Mouse (Mus musculus): ENCODE results near the gene Elmsan1.
"Not testable (repeated sequence)": the region's sequence is repeated elsewhere in the genome, so short reads cannot be mapped to it uniquely, and the experiment has no call there.

Gene Elmsan1

DNA sequence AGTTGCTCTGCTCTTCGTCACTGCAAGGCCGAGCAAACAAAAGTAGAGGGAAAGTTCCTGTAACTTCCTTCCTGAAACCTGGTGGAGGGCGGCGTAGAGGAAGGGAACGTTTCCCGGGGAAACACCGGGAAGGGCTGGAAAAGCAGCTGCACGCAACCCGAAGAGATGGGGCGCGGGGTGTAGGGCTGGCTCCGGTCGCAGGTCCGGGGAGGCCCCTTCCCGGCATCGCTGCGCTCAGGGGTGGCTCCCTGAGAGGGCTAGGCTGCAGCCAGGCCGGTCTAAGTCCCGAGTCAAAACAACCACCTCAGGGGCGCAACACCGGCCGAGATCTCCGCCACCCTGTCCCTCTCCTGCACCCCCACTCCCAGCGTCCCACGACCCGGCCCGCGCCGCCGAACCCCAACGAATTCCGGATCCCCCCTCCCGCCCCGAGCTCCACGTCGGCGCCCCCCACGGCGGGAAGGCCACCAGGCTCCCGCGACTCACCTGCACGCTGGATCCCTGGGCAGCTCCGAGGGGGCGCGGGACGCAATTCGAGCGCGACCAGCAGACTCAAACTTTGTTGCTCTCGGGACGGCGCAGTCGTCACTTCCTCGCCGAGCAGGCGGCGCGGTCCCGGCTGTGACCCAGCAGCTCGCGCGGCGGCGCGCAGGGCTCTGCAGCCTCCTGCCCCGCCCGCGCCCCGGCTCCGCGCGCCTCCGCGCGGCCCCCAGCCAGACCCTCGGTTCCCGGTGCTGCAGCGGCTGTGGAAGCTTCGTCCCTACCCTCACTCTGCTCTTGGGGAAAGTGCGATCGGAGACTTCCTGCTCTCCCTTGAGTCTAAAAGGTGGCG is at the start of gene Elmsan1:
Elmsan1 (minus strand) TSS at position 593 of the 832 bp plus-strand sequence.
- DNase-seq (ENCODE audit: low spot score in 2 of 2): peak in 1 of 2 experiments; percentile 64

DNA sequence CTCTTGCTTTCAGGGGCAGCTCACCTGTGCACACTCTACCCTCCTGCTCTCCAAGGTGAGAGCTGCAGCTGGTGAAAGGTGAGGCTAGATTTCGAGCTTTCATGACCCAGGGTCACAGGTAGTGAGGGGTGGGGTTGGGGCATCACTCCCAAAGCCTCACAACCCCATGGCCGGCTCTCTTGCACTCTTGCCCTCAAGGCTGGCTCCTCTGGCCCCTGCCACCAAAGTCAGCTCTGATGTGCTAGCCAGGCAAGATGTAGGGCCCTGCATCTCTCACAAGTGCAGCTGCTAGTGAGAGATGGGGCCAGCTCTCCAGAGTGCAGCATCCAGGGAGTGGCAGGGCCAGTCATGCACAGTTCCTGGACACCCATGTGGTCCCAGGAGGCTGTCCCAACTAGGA is 48.6 kb upstream of the Elmsan1 start:
- no peak for DNase-seq (ENCODE audit: low spot score in 2 of 2)

DNA sequence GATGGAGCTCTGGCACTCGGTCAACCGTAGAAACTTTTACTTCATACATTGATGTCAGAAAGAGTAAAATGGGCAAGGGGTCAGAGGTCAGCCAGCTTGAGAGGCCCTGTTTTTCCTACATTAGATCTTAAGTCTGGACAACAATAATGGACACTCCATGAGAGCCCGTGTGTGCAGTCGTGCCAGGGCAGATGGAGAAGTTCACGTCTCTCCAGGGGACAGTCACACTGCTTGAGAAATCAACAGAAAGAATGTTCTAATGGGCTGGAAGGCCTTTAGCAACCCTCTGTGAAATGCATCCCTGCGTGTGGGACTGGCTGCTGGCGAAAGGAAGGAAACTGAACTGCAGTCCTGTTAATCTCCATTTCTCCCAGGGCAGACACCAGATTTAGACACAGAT is 41.7 kb upstream of the Elmsan1 start:
- no peak for DNase-seq (ENCODE audit: low spot score in 2 of 2)

DNA sequence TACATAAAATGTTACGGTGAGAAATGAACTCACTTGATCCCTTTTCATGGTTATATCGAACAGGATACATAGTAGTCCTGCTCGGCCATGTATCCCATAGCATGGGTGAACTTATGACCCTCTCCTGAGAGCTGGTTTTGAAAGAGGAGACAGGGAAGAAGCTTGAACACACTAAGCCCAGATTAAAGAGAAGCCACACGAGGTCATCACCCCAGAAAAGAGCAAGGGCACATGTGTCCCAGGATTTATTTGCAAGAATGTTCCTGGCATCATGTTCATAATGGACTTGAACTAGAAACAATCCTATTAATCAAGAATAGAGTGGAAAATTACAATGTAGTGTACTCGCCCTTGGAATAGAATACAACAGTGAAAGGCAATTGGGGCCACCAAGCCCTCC is 36.2 kb upstream of the Elmsan1 start:
- no peak for DNase-seq (ENCODE audit: low spot score in 2 of 2)

DNA sequence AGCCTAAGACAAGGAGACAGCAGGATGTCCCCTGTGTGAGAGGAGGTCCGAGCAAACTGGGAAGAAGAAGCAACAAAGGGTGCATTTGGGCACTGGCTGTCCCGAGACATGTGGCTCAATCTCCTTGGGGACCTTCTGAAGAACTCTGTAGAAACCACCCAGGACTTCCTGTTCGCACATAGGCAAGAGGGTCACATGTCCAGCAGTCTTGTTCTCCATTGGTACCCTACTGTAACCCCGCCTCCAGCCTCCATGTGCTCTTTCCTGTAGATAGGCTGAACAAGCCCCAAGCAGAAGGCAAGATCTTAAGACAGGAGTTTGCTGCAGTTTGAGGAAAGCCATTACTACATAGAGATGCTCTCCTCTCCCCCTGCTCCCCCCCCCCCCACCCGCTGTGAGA is 34.1 kb upstream of the Elmsan1 start:
- no peak for DNase-seq (ENCODE audit: low spot score in 2 of 2)

DNA sequence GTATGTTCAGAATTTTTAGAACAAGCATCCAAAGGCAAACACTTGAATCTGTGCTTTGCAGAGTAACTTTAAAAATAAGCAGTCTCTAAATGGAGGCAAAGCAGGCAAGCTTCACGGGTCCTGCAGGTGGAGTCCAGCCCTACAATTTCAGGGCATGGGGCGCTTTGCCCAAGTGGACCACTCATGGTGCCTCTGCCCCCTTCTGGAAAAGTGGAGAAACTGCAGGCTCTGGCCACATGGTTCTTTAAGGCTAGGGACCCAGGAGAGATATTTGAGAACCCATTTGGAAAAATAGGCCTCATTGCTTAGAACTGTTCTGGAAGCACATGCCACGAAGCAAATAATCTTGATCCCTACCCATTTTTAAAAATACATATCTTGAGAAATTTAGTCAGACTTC is 30.5 kb upstream of the Elmsan1 start:
- DNase-seq (ENCODE audit: low spot score in 2 of 2): peak; percentile 32 to 59

DNA sequence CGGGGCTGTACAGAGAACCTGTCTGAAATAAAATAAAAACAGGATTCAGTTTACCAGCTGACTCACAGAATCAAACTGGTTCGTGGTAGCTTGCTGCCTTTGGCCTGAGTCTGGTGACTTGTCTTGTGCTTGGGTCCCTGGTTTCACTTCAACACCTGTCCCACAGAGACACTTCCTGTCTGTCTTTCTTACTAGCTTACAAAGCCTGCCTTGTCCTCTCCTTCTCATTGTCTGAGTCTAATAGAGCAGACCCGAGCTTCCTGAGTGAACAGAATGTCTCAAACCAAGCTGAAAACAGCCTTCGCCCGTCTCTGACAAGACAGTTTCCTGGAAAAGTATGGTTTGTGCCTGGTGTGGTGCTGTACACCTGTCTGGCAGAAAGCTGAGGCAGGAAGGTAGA is 27.0 kb upstream of the Elmsan1 start:
- no peak for DNase-seq (ENCODE audit: low spot score in 2 of 2)

DNA sequence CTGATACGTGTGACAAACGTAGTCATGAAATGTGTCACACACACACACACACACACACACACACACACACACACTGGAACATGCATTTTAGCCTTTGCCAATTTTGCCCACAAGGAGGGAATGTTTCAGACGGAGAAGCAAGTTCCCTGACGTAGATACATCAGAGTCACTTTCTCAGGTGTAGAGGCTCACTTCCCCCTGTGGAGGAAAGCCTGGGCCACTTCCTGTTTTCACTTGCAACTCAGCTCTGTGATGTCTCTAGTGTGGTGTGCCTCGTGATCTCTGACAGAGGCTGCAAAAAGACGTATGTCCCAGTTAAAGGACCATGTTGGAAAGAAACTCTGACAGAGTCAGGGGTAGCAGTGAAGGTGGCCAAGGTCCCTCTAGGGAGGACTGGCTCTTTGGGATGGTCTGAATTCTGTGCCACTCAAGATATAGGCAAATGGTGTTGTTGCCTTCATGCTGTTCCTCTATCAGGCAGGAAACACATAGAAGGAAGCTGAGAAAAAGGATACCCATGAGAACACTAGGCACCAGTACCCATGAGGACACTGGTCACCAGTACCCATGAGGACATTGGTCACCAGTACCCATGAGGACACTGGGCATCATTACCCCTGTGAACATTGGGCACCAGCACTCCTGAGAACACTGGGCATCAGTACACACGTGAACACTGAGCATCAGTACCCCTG is 24.5 kb upstream of the Elmsan1 start:
- no peak for DNase-seq (ENCODE audit: low spot score in 2 of 2)

DNA sequence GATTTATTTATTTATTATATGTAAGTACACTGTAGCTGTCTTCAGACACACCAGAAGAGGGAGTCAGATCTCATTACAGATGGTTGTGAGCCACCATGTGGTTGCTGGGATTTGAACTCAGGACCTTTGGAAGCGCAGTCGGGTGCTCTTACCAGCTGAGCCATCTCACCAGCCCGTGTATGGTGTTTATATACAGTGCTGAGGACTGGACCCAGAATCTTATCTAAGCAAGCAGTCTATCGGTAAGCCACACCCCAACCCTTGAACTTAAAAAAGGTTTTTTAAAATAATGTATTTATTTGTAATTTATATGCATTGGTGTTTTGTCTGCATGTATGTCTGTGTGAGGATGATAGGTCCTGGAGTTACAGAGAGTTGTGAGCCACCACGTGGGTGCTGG is 18.4 kb upstream of the Elmsan1 start:
- not testable (repeated sequence) for DNase-seq (ENCODE audit: low spot score in 2 of 2)

DNA sequence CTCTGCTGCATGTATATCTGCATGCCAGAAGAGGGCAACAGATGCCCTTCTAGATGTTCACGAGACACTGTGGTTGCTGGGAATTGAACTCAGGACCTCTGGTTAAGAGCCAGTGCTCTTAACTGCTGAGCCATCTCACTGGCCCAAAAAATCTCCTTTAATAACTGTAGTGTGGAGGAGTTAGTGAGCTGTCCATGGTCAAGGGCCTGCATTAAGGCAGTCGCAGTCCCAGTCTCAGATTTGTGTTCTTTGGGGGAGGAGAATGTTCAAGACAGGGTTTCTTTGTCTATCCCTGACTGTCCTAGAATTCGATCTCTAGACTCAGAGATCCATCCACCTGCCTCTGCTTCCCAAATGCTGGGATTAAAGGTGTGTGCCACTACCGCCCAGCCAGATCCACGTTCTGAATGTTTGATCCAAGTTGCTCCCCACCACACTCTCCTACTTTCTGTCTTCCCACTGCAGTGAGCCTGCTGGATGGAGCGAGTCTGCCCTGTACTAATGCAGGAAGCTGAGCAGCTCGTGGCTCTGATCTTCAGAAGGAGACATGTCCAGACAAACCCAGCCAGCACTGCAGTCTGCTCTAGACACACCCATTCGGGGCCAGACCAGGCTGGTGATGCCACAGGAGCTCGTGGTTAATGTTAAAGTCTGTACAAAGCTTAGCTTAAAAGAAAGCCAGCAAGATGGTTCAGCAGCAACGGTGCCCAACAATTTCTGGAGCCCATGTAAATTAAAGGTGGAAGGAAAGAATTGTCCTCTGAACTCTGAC is 17.5 kb upstream of the Elmsan1 start:
- no peak for DNase-seq (ENCODE audit: low spot score in 2 of 2)

DNA sequence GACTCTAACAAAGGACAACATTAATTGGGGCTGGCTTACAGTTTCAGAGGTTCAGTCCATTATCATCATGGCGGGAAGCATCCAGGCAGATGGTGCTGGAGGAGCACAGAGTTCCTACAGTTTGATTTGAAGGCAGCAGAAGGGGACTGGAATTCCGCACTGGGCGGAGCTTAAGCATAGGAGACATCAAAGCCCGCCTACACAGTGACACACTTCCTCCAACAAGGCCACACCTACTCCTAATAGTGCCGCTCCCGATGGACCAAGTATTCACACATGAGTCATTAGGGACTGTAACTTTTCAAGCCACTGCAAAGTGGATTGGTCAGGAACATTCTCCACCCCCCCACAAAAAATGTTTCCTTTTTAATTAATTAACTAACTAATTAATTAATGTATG is 16.9 kb upstream of the Elmsan1 start:
- DNase-seq (ENCODE audit: low spot score in 2 of 2): no peak

DNA sequence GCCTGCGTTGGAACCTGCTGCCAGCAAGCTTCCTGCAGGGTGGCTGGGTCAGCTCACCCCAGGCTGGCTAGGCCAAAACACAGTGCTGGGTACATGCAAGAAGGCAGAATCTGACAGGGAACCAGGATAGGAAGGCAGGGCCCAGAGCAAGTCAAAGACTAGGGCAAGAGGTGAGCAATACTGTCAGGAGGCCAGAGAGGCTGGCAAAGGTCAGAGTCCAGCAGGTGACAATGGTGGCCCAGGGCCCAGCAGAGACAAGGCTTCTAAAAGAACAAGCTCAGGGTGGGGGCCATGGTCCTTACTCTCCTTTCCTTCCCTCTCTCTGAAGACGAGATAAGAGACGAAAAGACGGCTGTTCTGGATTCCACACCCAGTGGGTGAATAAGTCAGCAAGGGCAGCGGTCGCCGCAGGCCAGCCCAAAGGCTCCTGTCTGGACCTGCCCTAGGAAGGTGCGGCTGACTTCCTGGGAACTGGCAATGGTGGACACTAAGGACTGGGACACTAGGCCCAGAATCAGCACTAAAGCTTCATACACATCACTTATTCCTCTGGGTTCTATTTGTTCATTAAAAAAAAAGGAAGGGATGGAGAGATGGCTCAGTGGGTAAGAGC is 14.9 kb upstream of the Elmsan1 start:
- no peak for DNase-seq (ENCODE audit: low spot score in 2 of 2)

DNA sequence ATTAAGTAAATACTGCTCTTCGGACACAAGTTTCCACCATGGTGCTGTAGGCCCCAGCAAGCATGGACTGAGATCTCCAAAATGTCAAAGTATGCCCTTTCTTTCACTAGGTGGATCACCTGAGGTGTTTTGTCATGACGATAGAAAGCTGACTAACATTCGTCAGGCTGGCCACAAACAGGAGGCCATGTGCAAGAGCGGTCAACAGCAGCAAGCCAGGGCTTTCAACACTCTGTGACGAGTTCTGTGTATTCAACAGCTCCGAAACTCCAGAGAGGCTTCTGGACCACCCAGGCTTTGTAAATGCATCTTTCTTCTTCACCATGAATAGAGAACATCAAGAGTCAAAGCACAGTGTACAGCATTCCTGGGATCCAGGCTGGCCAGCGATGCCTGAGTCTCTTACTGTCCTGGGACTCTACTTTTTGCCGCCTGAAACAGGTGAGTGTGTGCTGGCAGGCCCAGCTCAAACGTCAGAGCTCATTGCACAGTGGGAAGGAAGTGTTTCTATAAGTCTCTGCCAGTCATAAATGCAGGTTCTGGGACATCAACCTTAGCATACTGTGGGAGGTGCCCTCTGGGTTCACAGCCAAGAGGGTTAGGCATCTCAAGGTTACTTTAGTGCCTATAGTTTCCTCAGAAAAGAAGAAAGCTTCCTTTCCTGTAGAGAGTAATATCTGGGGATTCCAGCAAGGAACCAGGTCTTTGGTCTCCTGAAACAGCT is 7.6 kb upstream of the Elmsan1 start:
- DNase-seq (ENCODE audit: low spot score in 2 of 2): no peak

DNA sequence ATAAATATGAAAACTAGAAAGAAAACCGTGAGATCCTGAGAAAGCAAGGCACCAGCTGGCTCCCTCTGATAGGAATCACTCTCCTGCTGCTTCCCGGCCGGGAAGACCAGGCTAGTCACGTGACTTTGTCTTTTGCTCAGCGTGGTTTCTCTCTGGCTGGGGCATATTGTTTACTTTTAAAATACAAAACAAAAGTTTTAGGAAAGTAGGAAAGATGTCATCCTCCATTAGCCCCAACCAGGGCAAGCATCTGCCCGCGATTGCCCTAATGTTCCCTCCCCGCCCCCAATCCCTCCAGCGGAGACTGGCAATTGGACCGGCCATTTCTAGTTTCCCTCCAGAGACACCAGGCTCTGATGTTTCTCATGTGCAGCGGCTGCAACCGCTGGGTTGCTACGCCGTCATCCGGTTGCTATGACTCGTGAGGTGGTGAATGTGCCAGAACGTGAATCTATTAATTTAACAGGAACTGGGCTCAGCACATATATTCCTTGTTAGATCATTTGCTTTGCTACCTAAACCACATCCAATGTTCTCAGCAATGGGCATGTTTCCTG is 3.8 kb upstream of the Elmsan1 start:
- peak in 1 of 2 experiments; percentile 14 for DNase-seq (ENCODE audit: low spot score in 2 of 2)

DNA sequence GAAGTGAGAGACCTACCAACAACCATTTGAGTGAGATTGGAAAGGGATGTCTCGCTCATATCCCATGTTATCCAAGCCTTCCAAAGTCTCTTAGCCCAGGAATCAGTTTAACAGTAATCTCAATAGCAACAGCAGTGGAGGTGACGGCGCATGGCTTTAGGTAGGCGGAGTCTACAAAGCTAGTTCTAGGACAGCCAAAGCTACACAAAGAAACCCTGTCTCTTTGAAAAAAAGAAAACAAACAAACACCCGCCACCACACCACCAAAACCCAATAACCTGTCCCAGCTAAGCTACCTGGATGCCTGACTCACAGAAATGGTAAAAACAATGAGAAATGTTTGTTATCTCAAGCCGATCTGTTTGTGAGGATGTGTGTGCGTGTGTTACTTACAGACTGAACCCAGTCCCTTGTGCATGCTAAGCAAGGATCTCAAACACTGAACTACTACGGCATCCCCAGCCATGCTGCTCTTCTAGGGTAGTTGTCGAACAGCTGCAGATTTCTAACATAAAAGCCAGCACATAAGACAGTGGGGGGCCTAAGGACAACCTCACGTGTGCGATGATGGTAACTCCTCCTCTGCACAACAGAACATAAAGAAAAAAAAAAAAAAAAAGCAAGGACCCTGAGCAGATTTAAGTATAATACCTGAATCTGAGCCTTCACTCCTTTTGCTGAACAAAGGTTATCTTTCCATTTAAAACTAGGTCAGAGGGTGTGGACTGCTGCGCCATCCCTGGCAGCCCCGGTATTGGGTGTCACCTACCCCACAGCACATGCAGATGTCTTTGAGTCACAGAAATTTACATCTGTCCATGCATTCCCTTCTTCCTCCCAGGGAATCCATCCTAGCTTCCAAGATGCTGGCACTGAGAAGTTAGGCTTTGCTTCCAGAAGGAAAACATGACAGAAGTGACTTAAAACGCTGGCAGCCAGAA is 2.5 kb upstream of the Elmsan1 start:
- DNase-seq (ENCODE audit: low spot score in 2 of 2): no peak

DNA sequence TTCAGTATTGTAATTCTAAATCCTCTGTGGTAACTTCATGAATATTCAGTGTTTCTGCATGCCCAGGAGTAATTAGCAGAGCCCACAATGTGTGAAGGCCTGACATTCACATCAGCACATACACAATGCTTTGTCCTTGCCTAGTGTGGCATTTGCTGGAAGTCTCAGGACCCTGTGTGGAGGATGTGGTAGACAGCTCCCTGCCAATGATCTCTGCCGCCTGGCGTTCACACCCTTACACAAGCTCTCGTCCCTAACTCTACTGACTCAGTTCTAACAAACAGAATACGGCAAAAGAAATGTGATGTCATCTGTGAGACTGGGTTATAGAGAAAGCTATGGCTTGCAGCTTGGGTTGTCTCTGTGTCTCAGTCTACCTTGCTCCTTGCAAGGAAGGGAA is 1.8 kb upstream of the Elmsan1 start:
- no peak for DNase-seq (ENCODE audit: low spot score in 2 of 2)

DNA sequence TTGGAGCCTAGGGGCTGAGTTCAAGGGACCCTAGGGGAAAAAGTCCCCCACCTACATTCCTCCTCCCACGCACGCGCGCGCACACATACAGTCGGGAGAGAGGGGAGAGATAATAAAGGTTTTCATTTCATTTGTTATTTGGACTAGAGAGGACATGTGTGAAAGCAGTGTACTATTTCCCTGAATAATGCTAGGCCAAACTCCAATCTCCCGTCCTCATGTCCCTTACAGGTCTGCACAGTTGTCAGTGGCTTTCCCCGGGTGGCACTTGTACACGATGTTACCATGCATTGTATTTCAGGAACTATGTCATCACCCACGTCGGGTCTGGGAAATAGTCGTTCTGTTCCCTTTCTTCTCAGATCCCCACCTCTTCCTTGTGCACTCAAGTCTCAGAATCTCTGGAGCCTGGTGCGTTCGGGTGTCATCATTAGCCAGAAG is 460 bp upstream of the Elmsan1 start:
- DNase-seq (ENCODE audit: low spot score in 2 of 2): no peak

DNA sequence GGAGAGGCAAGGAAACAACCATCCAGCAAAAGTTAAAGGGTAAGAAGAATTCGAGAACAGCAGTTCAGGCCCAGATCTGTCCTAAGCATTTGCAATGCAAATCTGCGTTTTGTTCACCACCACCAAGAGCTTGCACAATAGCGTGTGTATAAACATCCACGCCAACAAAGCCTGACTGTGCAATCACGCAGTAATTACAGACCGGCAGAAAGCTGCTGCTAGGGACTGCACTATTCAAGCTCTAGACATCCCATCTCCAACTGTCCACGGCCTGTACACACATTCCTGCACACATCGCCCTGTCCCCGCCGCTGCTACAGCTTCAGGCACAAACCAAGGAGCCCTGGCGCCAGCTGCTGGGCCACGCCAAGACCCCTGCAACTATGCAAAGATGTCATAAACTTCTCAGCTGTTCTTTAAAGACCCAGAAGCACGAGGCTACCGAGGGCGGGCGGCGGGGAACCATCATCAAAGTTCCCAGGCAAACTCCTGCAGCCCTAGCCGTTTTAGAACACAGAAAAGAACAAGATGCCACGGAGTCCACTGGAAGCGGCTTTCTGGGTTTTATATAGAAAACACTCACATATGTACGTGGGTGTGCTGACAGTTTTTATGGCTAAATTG is 1.1 kb downstream of the Elmsan1 start:
- peak in 1 of 2 experiments; percentile 19 for DNase-seq (ENCODE audit: low spot score in 2 of 2)

DNA sequence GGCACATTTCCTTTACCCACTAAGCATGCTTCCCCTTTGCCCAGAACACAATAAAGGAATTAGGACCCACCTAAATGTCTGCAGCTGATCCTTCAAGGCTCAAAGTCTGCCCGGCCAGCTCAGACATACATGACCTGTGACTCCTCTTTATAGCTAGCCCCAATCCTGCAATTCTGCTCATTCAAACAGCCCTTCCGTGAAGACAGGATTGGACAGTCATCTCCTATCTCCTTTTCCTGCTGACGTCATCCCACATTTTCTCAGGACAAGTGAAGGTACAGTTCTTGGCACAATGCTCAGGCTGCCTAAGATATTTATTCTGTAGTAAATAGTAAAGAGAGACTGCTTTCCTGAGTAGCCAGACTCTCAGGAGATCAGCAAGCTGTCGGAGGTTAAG is 1.6 kb downstream of the Elmsan1 start:
- DNase-seq (ENCODE audit: low spot score in 2 of 2): no peak
